Mouse (Mus musculus): ENCODE results near the gene Mttp. TPM values are rescaled to one million over a fixed set of nuclear protein-coding genes. Genes with fewer than 3 reads are reported as not detected.

Mttp gene
- polyA plus RNA-seq, 1 experiment = 6.2 TPM

DNA sequence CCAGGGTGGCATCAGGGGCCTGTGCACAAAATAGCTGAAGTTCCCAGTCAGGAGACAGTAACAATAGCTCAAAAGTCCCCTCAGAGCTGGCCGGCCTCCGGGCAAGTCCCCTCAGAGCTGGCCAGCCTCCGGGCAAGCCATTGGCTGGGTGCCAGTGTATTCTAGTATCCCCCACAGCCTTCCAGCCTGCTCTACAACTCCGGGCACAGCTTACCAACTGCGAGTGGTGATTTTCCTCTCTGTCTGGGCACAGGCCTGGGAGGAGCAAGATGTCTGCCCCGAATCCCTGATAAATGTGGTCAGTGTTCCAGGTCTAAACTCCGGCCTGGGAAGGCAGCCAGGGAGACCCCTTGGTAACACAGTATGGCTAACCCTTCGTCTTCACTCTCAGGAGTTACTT is 69.6 kb downstream of the Mttp start:
- Histone ChIP-seq H3K4me3 (ENCODE audit: low read depth, low read length) (no peak overlapping the region), H3K9me3 (replicated peaks; ENCODE audit: control insufficient read depth, insufficient read depth, low read length, poor library complexity, severe bottlenecking) (no peaks in the 10 kb centered on the region), H3K4me1 (ENCODE audit: control insufficient read depth, insufficient read depth, low read length) (no peaks in the 10 kb centered on the region), H3K36me3 (ENCODE audit: control insufficient read depth, insufficient read depth, low read length, poor library complexity, severe bottlenecking) (no peaks in the 10 kb centered on the region), H3K27ac (ENCODE audit: insufficient read depth, low read length) (no peak overlapping the region), H3K9ac (ENCODE audit: low read depth, poor library complexity, severe bottlenecking) (no peak overlapping the region), H3K27me3 (ENCODE audit: control insufficient read depth, insufficient read depth, low read length, poor library complexity, severe bottlenecking) (no peaks in the 10 kb centered on the region)
- TF ChIP-seq POLR2A (IDR thresholded peaks at IDR 0.05; ENCODE audit: insufficient read depth, low read length) (no peak), CTCF (IDR thresholded peaks at IDR 0.05; ENCODE audit: low read depth, low read length) (no peak), EP300 (IDR thresholded peaks at IDR 0.05; ENCODE audit: insufficient read depth, low read depth, low read length) (no peak)

GRCm38 (mm10) chr3:138074214-138074613 is 70.6 kb downstream of the Mttp start:
- H3K27ac ChIP-seq (ENCODE audit: insufficient read depth, low read length) = no peak overlapping the region
- TF ChIP-seq CTCF (IDR thresholded peaks at IDR 0.05; ENCODE audit: low read depth, low read length) = no peak
- TF ChIP-seq POLR2A (IDR thresholded peaks at IDR 0.05; ENCODE audit: insufficient read depth, low read length) = no peak
- TF ChIP-seq EP300 (IDR thresholded peaks at IDR 0.05; ENCODE audit: insufficient read depth, low read depth, low read length) = no peak
- no peaks in the 10 kb centered on the region for H3K9me3 ChIP-seq (replicated peaks; ENCODE audit: control insufficient read depth, insufficient read depth, low read length, poor library complexity, severe bottlenecking)
- no peaks in the 10 kb centered on the region for H3K4me1 ChIP-seq (ENCODE audit: control insufficient read depth, insufficient read depth, low read length)
- no peaks in the 10 kb centered on the region for H3K27me3 ChIP-seq (ENCODE audit: control insufficient read depth, insufficient read depth, low read length, poor library complexity, severe bottlenecking)
- no peak overlapping the region for H3K4me3 ChIP-seq (ENCODE audit: low read depth, low read length)
- no peaks in the 10 kb centered on the region for H3K36me3 ChIP-seq (ENCODE audit: control insufficient read depth, insufficient read depth, low read length, poor library complexity, severe bottlenecking)
- no peak overlapping the region for H3K9ac ChIP-seq (ENCODE audit: low read depth, poor library complexity, severe bottlenecking)

DNA sequence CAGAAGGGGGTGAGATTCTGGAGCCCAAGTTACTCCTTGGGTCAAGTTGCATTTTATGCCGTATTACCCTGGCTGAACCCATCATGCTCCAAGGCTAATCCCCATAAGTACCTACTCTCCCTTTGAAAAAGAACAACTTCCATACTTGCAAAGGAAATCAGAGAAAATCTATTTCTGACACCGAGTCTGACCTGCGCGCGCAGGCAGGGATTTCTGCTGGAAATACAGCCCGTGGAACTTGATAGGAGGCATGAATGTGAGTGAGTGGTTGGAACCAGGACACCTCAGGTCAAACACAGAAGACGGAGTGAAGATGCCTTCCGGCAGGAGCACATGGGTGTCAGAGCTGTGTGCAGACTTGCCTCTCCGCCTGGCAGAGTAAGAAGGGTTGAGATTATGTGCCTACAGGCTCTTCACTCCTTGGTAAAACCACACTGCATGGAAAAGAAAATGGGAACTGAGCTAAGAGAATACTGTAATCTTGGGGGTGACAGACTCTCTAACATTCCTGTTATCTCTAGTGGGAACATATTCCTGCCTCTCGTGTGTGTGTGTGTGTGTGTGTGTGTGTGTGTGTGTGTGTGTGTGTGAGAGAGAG is 73.2 kb downstream of the Mttp start:
- Histone ChIP-seq H3K9ac (ENCODE audit: low read depth, poor library complexity, severe bottlenecking) (no peak overlapping the region), H3K27ac (ENCODE audit: insufficient read depth, low read length) (no peak overlapping the region), H3K9me3 (replicated peaks; ENCODE audit: control insufficient read depth, insufficient read depth, low read length, poor library complexity, severe bottlenecking) (no peaks in the 10 kb centered on the region), H3K27me3 (ENCODE audit: control insufficient read depth, insufficient read depth, low read length, poor library complexity, severe bottlenecking) (no peaks in the 10 kb centered on the region), H3K4me1 (ENCODE audit: control insufficient read depth, insufficient read depth, low read length) (no peaks in the 10 kb centered on the region), H3K36me3 (ENCODE audit: control insufficient read depth, insufficient read depth, low read length, poor library complexity, severe bottlenecking) (no peaks in the 10 kb centered on the region), H3K4me3 (ENCODE audit: low read depth, low read length) (no peak overlapping the region)
- TF ChIP-seq CTCF (IDR thresholded peaks at IDR 0.05; ENCODE audit: low read depth, low read length) = no peak
- TF ChIP-seq POLR2A (IDR thresholded peaks at IDR 0.05; ENCODE audit: insufficient read depth, low read length) = no peak
- TF ChIP-seq EP300 (IDR thresholded peaks at IDR 0.05; ENCODE audit: insufficient read depth, low read depth, low read length) = no peak

- no peak for TF ChIP-seq CTCF (IDR thresholded peaks at IDR 0.05; ENCODE audit: low read depth, low read length)
- TF ChIP-seq EP300 (IDR thresholded peaks at IDR 0.05; ENCODE audit: insufficient read depth, low read depth, low read length) = no peak
- TF ChIP-seq POLR2A (IDR thresholded peaks at IDR 0.05; ENCODE audit: insufficient read depth, low read length) = no peak
- H3K27ac ChIP-seq (ENCODE audit: insufficient read depth, low read length) = no peak overlapping the region
- no peaks in the 10 kb centered on the region for H3K36me3 ChIP-seq (ENCODE audit: control insufficient read depth, insufficient read depth, low read length, poor library complexity, severe bottlenecking)
- H3K9me3 ChIP-seq (replicated peaks; ENCODE audit: control insufficient read depth, insufficient read depth, low read length, poor library complexity, severe bottlenecking) = no peaks in the 10 kb centered on the region
- no peaks in the 10 kb centered on the region for H3K27me3 ChIP-seq (ENCODE audit: control insufficient read depth, insufficient read depth, low read length, poor library complexity, severe bottlenecking)
- H3K4me3 ChIP-seq (ENCODE audit: low read depth, low read length) = no peak overlapping the region
- no peaks in the 10 kb centered on the region for H3K4me1 ChIP-seq (ENCODE audit: control insufficient read depth, insufficient read depth, low read length)
- no peak overlapping the region for H3K9ac ChIP-seq (ENCODE audit: low read depth, poor library complexity, severe bottlenecking)
These were observed 73.8 kb downstream of the Mttp start for GRCm38 (mm10) chr3:138071004-138071403.

DNA sequence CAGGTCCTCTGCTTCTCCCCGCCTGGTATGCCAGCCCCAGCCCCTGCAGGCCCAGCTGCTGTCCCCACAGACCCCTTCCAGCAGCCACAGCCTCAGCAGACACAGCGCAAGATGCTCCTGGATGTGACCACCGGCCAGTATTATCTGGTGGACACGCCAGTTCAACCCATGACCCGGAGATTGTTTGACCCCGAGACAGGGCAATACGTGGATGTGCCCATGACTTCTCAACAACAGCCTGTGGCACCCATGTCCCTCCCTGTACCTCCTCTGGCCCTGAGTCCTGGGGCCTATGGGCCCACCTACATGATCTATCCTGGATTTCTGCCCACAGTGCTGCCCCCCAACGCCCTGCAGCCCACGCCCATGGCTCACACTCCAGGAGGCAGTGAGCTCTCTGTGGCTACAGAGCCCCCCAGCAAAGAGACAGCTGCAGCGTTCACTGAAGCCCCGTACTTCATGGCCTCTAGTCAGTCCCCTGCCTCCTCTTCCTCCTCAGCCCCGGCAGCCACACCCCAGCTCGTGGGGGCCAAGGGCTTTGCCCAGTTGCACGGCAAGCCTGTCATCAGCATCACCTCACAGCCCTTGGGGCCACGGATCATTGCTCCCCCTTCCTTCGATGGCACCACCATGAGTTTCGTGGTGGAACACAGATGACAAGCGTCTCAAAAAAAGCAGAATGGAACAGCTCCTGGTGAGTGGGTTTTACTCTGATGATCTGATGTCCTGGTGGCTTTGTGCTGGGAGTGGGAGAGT is 74.8 kb downstream of the Mttp start:
- TF ChIP-seq POLR2A (IDR thresholded peaks at IDR 0.05; ENCODE audit: insufficient read depth, low read length) = no peak
- no peak for TF ChIP-seq EP300 (IDR thresholded peaks at IDR 0.05; ENCODE audit: insufficient read depth, low read depth, low read length)
- H3K4me3 ChIP-seq (ENCODE audit: low read depth, low read length) = no peak overlapping the region
- H3K4me1 ChIP-seq (ENCODE audit: control insufficient read depth, insufficient read depth, low read length) = no peaks in the 10 kb centered on the region
- H3K36me3 ChIP-seq (ENCODE audit: control insufficient read depth, insufficient read depth, low read length, poor library complexity, severe bottlenecking) = no peaks in the 10 kb centered on the region
- H3K27me3 ChIP-seq (ENCODE audit: control insufficient read depth, insufficient read depth, low read length, poor library complexity, severe bottlenecking) = no peaks in the 10 kb centered on the region
- no peak overlapping the region for H3K27ac ChIP-seq (ENCODE audit: insufficient read depth, low read length)
- H3K9ac ChIP-seq (ENCODE audit: low read depth, poor library complexity, severe bottlenecking) = no peak overlapping the region
- H3K9me3 ChIP-seq (replicated peaks; ENCODE audit: control insufficient read depth, insufficient read depth, low read length, poor library complexity, severe bottlenecking) = no peaks in the 10 kb centered on the region

GRCm38 (mm10) chr3:138068103-138068502 is 76.7 kb downstream of the Mttp start:
- no peaks in the 10 kb centered on the region for H3K36me3 ChIP-seq (ENCODE audit: control insufficient read depth, insufficient read depth, low read length, poor library complexity, severe bottlenecking)
- TF ChIP-seq EP300 (IDR thresholded peaks at IDR 0.05; ENCODE audit: insufficient read depth, low read depth, low read length) = no peak
- TF ChIP-seq CTCF (IDR thresholded peaks at IDR 0.05; ENCODE audit: low read depth, low read length) = no peak
- TF ChIP-seq POLR2A (IDR thresholded peaks at IDR 0.05; ENCODE audit: insufficient read depth, low read length) = no peak

More at GRCm38 (mm10) chr3:138068103-138068502, 76.7 kb downstream of the Mttp start:
- no peaks in the 10 kb centered on the region for H3K27me3 ChIP-seq (ENCODE audit: control insufficient read depth, insufficient read depth, low read length, poor library complexity, severe bottlenecking)
- no peaks in the 10 kb centered on the region for H3K4me1 ChIP-seq (ENCODE audit: control insufficient read depth, insufficient read depth, low read length)
- no peak overlapping the region for H3K4me3 ChIP-seq (ENCODE audit: low read depth, low read length)
- no peaks in the 10 kb centered on the region for H3K9me3 ChIP-seq (replicated peaks; ENCODE audit: control insufficient read depth, insufficient read depth, low read length, poor library complexity, severe bottlenecking)
- H3K27ac ChIP-seq (ENCODE audit: insufficient read depth, low read length) = no peak overlapping the region
- no peak overlapping the region for H3K9ac ChIP-seq (ENCODE audit: low read depth, poor library complexity, severe bottlenecking)
